In genomic region chr14:99298385-99299021, GRCm38 (mm10) we compare ENCODE assay signal across 8 mouse cellular contexts. TPM values are rescaled to one million over a fixed set of nuclear protein-coding genes. Genes with fewer than 3 reads are reported as not detected.
A peak's percentile ranks its signal among the peaks of the same experiment; 100 is the strongest.
DNase-seq lines count a peak whose midpoint lies in the region; ATAC-seq and TF ChIP-seq lines count a peak whose summit lies in the region.

Gene Klf5 (plus strand): TSS chr14:99298691.

- under 1% methylated on average over 65 of the region's 67 CpGs for WGBS in forebrain, embryonic 13.5 days
- WGBS in heart, postnatal 0 days = under 1% methylated on average over 65 of the region's 67 CpGs
- WGBS in liver, embryonic 14.5 days (ENCODE audit: insufficient replicate concordance) = under 1% methylated on average over 67 of the region's 67 CpGs
- WGBS in neural tube, embryonic 11.5 days = under 1% methylated on average over 54 of the region's 67 CpGs
- under 1% methylated on average over 53 of the region's 67 CpGs for WGBS in stomach, embryonic 16.5 days

- peak within 1 kb of the TSS; percentile 98 for H3K4me2 ChIP-seq in forebrain, embryonic 13.5 days
- peak within 1 kb of the TSS; percentile 99 for H3K4me2 ChIP-seq in heart, postnatal 0 days (ENCODE audit: low read depth, low read length)
- H3K4me2 ChIP-seq in liver, embryonic 14.5 days (ENCODE audit: low read depth) = peak within 1 kb of the TSS; percentile 95
- H3K4me2 ChIP-seq in neural tube, embryonic 11.5 days (ENCODE audit: low read depth) = peak within 1 kb of the TSS; percentile 94
- peak within 1 kb of the TSS; percentile 77 for H3K4me2 ChIP-seq in stomach, embryonic 16.5 days (ENCODE audit: low read depth, low read length)

- H3K27ac ChIP-seq in forebrain, embryonic 13.5 days = no peak within 1 kb of the TSS; the same call in 1 of the 2 replicates
- H3K27ac ChIP-seq in heart, postnatal 0 days (ENCODE audit: low read depth) = no peak within 1 kb of the TSS
- no peak within 1 kb of the TSS for H3K27ac ChIP-seq in liver, embryonic 14.5 days
- no peak within 1 kb of the TSS for H3K27ac ChIP-seq in neural tube, embryonic 11.5 days (ENCODE audit: low read depth, low read length)
- peak within 1 kb of the TSS; percentile 84 for H3K27ac ChIP-seq in stomach, embryonic 16.5 days (ENCODE audit: low read length)

- H3K9me3 ChIP-seq in forebrain, embryonic 13.5 days (replicated peaks) = no peaks in the 10 kb centered on the region
- no peaks in the 10 kb centered on the region for H3K9me3 ChIP-seq in heart, postnatal 0 days (replicated peaks; ENCODE audit: control insufficient read depth, low read length)
- no peaks in the 10 kb centered on the region for H3K9me3 ChIP-seq in liver, embryonic 14.5 days (ENCODE audit: control insufficient read depth, low read length)
- H3K9me3 ChIP-seq in neural tube, embryonic 11.5 days (ENCODE audit: control insufficient read depth, low read length) = no peaks in the 10 kb centered on the region
- H3K9me3 ChIP-seq in stomach, embryonic 16.5 days (replicated peaks; ENCODE audit: control insufficient read depth, low read length) = no peaks in the 10 kb centered on the region

- H3K4me1 ChIP-seq in forebrain, embryonic 13.5 days = peaks cover 17% of the 10 kb centered on the region
- no peaks in the 10 kb centered on the region for H3K4me1 ChIP-seq in heart, postnatal 0 days (ENCODE audit: control insufficient read depth, insufficient read depth)
- peaks cover 0 to 2% of the 10 kb centered on the region in 2 experiments; a peak in 1 of 4 replicates for H3K4me1 ChIP-seq in liver, embryonic 14.5 days (replicated peaks; ENCODE audit: control insufficient read depth in 2 of 2, insufficient read depth in 2 of 2, low read length in 1 of 2)
- H3K4me1 ChIP-seq in neural tube, embryonic 11.5 days (ENCODE audit: control insufficient read depth, insufficient read depth, low read length) = peaks cover 2% of the 10 kb centered on the region; the same call in 1 of the 2 replicates
- H3K4me1 ChIP-seq in stomach, embryonic 16.5 days (ENCODE audit: control insufficient read depth, insufficient read depth, low read length) = no peaks in the 10 kb centered on the region

- TF ChIP-seq EP300 in heart, postnatal 0 days (IDR thresholded peaks at IDR 0.05; ENCODE audit: low read depth) = peak; percentile 34; the same call in 1 of the 2 replicates
- no peak for TF ChIP-seq EP300 in liver, embryonic 14.5 days (IDR thresholded peaks at IDR 0.05; ENCODE audit: low read depth)

- no peak for TF ChIP-seq CTCF in heart, postnatal 0 days (IDR thresholded peaks at IDR 0.05; ENCODE audit: low read depth)
- TF ChIP-seq CTCF in liver, embryonic 14.5 days (IDR thresholded peaks at IDR 0.05; ENCODE audit: low read depth) = no peak

- peak; percentile 97 for DNase-seq in ES-CJ7 (ENCODE audit: low read depth, low spot score)
- DNase-seq in heart, postnatal 0 days (ENCODE audit: low spot score) = peak; percentile 86
- DNase-seq in kidney, postnatal 36 days = peak; percentile 95
- DNase-seq in liver, embryonic 14.5 days (ENCODE audit: low read depth in 3 of 3, low spot score in 3 of 3) = peak; percentile 78 to 80 (median 79)
- DNase-seq in neural tube, embryonic 11.5 days (ENCODE audit: low spot score) = peak; percentile 92

- H3K36me3 ChIP-seq in forebrain, embryonic 13.5 days (ENCODE audit: poor library complexity, severe bottlenecking) = no peaks in the 10 kb centered on the region; the same call in 1 of the 2 replicates
- 0 out of 2 replicates have a peak, but pooled peaks cover 3% of the 10 kb centered on the region for H3K36me3 ChIP-seq in heart, postnatal 0 days (replicated peaks; ENCODE audit: control insufficient read depth, insufficient read depth, low read length)
- no peaks in the 10 kb centered on the region for H3K36me3 ChIP-seq in liver, embryonic 14.5 days (replicated peaks; ENCODE audit: control insufficient read depth, insufficient read depth, low read depth)
- H3K36me3 ChIP-seq in neural tube, embryonic 11.5 days (ENCODE audit: control insufficient read depth, insufficient read depth, low read length) = no peaks in the 10 kb centered on the region
- no peaks in the 10 kb centered on the region for H3K36me3 ChIP-seq in stomach, embryonic 16.5 days (ENCODE audit: control insufficient read depth, insufficient read depth, low read length)

- peak within 1 kb of the TSS; percentile 70 for H3K9ac ChIP-seq in forebrain, embryonic 13.5 days
- peak within 1 kb of the TSS; percentile 39 for H3K9ac ChIP-seq in heart, postnatal 0 days (replicated peaks; ENCODE audit: low read depth, low read length)
- peak within 1 kb of the TSS; percentile 56 for H3K9ac ChIP-seq in liver, embryonic 14.5 days (replicated peaks)
- H3K9ac ChIP-seq in neural tube, embryonic 11.5 days (ENCODE audit: low read length) = peak within 1 kb of the TSS; percentile 54
- H3K9ac ChIP-seq in stomach, embryonic 16.5 days (ENCODE audit: low read length) = peak within 1 kb of the TSS; percentile 85

- H3K4me3 ChIP-seq in forebrain, embryonic 13.5 days = peak within 1 kb of the TSS; percentile 73
- peak within 1 kb of the TSS; percentile 68 for H3K4me3 ChIP-seq in heart, postnatal 0 days (ENCODE audit: low read depth, low read length)
- peak within 1 kb of the TSS; percentile 42 to 66 for H3K4me3 ChIP-seq in liver, embryonic 14.5 days (ENCODE audit: insufficient read depth in 1 of 2, low read depth in 2 of 2, low read length in 2 of 2)
- peak within 1 kb of the TSS; percentile 66 for H3K4me3 ChIP-seq in neural tube, embryonic 11.5 days (ENCODE audit: low read depth, low read length)
- H3K4me3 ChIP-seq in stomach, embryonic 16.5 days (replicated peaks; ENCODE audit: low read length) = peak within 1 kb of the TSS; percentile 66

- peaks cover 28% of the 10 kb centered on the region for H3K27me3 ChIP-seq in forebrain, embryonic 13.5 days
- peaks cover 8% of the 10 kb centered on the region; the same call in 1 of the 2 replicates for H3K27me3 ChIP-seq in heart, postnatal 0 days (ENCODE audit: control insufficient read depth, insufficient read depth, low read length)
- peaks cover 35% of the 10 kb centered on the region for H3K27me3 ChIP-seq in liver, embryonic 14.5 days (ENCODE audit: control insufficient read depth, insufficient read depth, low read length)
- H3K27me3 ChIP-seq in neural tube, embryonic 11.5 days (ENCODE audit: control insufficient read depth, insufficient read depth, low read length) = peaks cover 18% of the 10 kb centered on the region
- H3K27me3 ChIP-seq in stomach, embryonic 16.5 days (ENCODE audit: control insufficient read depth, insufficient read depth, low read length) = no peaks in the 10 kb centered on the region

- ATAC-seq in cerebellum, adult (ENCODE audit: insufficient number of reproducible peaks, low FRiP score, low TSS enrichment) = peak; percentile 96
- peak; percentile 99 for ATAC-seq in forebrain, embryonic 13.5 days
- peak; percentile 97 for ATAC-seq in heart, postnatal 0 days (ENCODE audit: insufficient read depth, low read depth)
- peak; percentile 98 for ATAC-seq in liver, embryonic 14.5 days (ENCODE audit: insufficient read depth)
- peak; percentile 98 for ATAC-seq in neural tube, embryonic 11.5 days (ENCODE audit: insufficient read depth, low FRiP score, low TSS enrichment)
- peak; percentile 97 for ATAC-seq in stomach, embryonic 16.5 days (ENCODE audit: insufficient read depth, low FRiP score)

RNA-seq across cellular contexts. Expression of gene Klf5, which starts in this region (rescaled TPM):
- 1.8 and 2.1 TPM in 2 replicates for polyA plus RNA-seq in forebrain, embryonic 13.5 days (2015; fragmentation: Nextera tagmentation; extraction: Ambion mirVana)
- total RNA-seq in heart, postnatal 0 days (2014; rRNA removed; ENCODE audit: low replicate concordance) = 0.11 and 2.7 TPM in 2 replicates
- 0.83 and 1.5 TPM in 2 replicates for polyA plus RNA-seq in heart, postnatal 0 days (2015; fragmentation: Nextera tagmentation; extraction: Ambion mirVana)
- polyA plus RNA-seq in liver, embryonic 14.5 days (2012; rRNA removed) = 0.60 and 0.71 TPM in 2 replicates
- polyA plus RNA-seq in liver, embryonic 14.5 days (2014; fragmentation: Nextera tagmentation; extraction: Ambion mirVana) = 0.99 and 1.3 TPM in 2 replicates
- 2.7 and 2.8 TPM in 2 replicates for polyA plus RNA-seq in neural tube, embryonic 11.5 days (2014; fragmentation: Nextera tagmentation; extraction: Ambion mirVana)
- 81.0 and 91.9 TPM in 2 replicates for polyA plus RNA-seq in stomach, embryonic 16.5 days (2015; fragmentation: Nextera tagmentation; extraction: Ambion mirVana)

Comparison
In these comparisons a context has a peak if more than half of its experiments do, and no peak if none do; other contexts are left out.
1. RNA of gene Klf5 (polyA plus RNA-seq): 81.0 to 91.9 TPM in stomach, embryonic 16.5 days; 2.7 to 2.8 TPM in neural tube, embryonic 11.5 days, 1.8 to 2.1 TPM in forebrain, embryonic 13.5 days, 0.60 to 1.3 TPM in liver, embryonic 14.5 days and 0.83 to 1.5 TPM in heart, postnatal 0 days; every median in the first group is over 10 times any median in the second.
2. Peak in every context shown above with its lines, with median percentiles within 50 percentile points of each other: DNase-seq, ATAC-seq, H3K4me2 ChIP-seq, H3K4me3 ChIP-seq and H3K9ac ChIP-seq.